9 mouse cellular contexts compared by ENCODE assay signal in genomic region chr7:141474160-141474559, GRCm38 (mm10). TPM values are rescaled to one million over a fixed set of nuclear protein-coding genes. Genes with fewer than 3 reads are reported as not detected.
DNase-seq lines count a peak whose midpoint lies in the region; ATAC-seq and TF ChIP-seq lines count a peak whose summit lies in the region.
"Had no signal": no experiment of that assay in that cellular context is flagged by ENCODE, and none has a peak within 500 bp of the region (broad histone marks: within the 10 kb centered on the region; RNA-seq: fewer than 3 reads in every experiment).

No protein-coding gene starts in this region.

- H3K4me3 ChIP-seq in liver, adult 2 months (ENCODE audit: insufficient read depth, low read depth, low read length) = peak overlapping the region; percentile 83
- peak overlapping the region; percentile 81 for H3K4me3 ChIP-seq in embryonic facial prominence, embryonic 14.5 days (ENCODE audit: low read depth, low read length)
- peak overlapping the region; percentile 69 for H3K4me3 ChIP-seq in intestine, embryonic 15.5 days (replicated peaks)
- peak overlapping the region; percentile 80 for H3K4me3 ChIP-seq in neural tube, embryonic 12.5 days

- H3K27me3 ChIP-seq in liver, adult 2 months (ENCODE audit: control insufficient read depth, insufficient read depth, low read length) = no peaks in the 10 kb centered on the region
- H3K27me3 ChIP-seq in embryonic facial prominence, embryonic 14.5 days (replicated peaks; ENCODE audit: control insufficient read depth, insufficient read depth, low read length) = no peaks in the 10 kb centered on the region
- no peaks in the 10 kb centered on the region for H3K27me3 ChIP-seq in intestine, embryonic 15.5 days (replicated peaks)
- peaks cover 21% of the 10 kb centered on the region for H3K27me3 ChIP-seq in neural tube, embryonic 12.5 days (replicated peaks)

- no peak for TF ChIP-seq POLR2A in liver, adult 2 months (IDR thresholded peaks at IDR 0.05; ENCODE audit: extremely low read depth, insufficient read depth, low read length)

- DNase-seq in liver, adult 2 months (ENCODE audit: extremely low read depth, low read depth, low spot score) = no peak
- DNase-seq in liver = no peak
- no peak for DNase-seq in embryonic facial prominence, embryonic 14.5 days (ENCODE audit: low spot score)
- no peak for DNase-seq in ovary, postnatal 36 days (ENCODE audit: low spot score)
- DNase-seq in cerebellum, adult 11 months = no peak
- DNase-seq in right cerebral cortex, postnatal 14 days = no peak
- DNase-seq: gastrocnemius, postnatal 25 days had no signal

- no peak for TF ChIP-seq CTCF in liver, adult 2 months (IDR thresholded peaks at IDR 0.05; ENCODE audit: low read depth, low read length)

- H3K79me2 ChIP-seq in liver, adult 2 months (ENCODE audit: control insufficient read depth, insufficient read depth, low read length) = peaks cover 27% of the 10 kb centered on the region; the same call in 1 of the 2 replicates

- peaks cover 8% of the 10 kb centered on the region; the same call in 1 of the 2 replicates for H3K36me3 ChIP-seq in liver, adult 2 months (ENCODE audit: control insufficient read depth, insufficient read depth, low read length)
- H3K36me3 ChIP-seq in embryonic facial prominence, embryonic 14.5 days (ENCODE audit: control insufficient read depth, insufficient read depth, low read length) = peaks cover 34% of the 10 kb centered on the region
- H3K36me3 ChIP-seq in intestine, embryonic 15.5 days = peaks cover 22% of the 10 kb centered on the region
- H3K36me3 ChIP-seq in neural tube, embryonic 12.5 days = peaks cover 36% of the 10 kb centered on the region

- H3K4me2 ChIP-seq in embryonic facial prominence, embryonic 14.5 days (ENCODE audit: low read depth, low read length) = peak overlapping the region; percentile 93
- peak overlapping the region; percentile 83 for H3K4me2 ChIP-seq in intestine, embryonic 15.5 days (replicated peaks)
- peak overlapping the region; percentile 81 for H3K4me2 ChIP-seq in neural tube, embryonic 12.5 days (replicated peaks)

- peak overlapping the region; percentile 80 for H3K9ac ChIP-seq in liver, adult 2 months (ENCODE audit: low read depth, low read length)
- H3K9ac ChIP-seq in embryonic facial prominence, embryonic 14.5 days (ENCODE audit: low read depth, low read length) = peak overlapping the region; percentile 87
- H3K9ac ChIP-seq in intestine, embryonic 15.5 days = peak overlapping the region; percentile 79
- H3K9ac ChIP-seq in neural tube, embryonic 12.5 days = peak overlapping the region; percentile 89

- 6% methylated on average over 5 of the region's 5 CpGs for WGBS in liver, adult 2 months
- WGBS in embryonic facial prominence, embryonic 14.5 days = 9% methylated on average over 5 of the region's 5 CpGs
- 8% methylated on average over 5 of the region's 5 CpGs for WGBS in intestine, embryonic 15.5 days
- WGBS in neural tube, embryonic 12.5 days = 10% methylated on average over 5 of the region's 5 CpGs

- no peak overlapping the region for H3K27ac ChIP-seq in liver, adult 2 months (replicated peaks; ENCODE audit: insufficient read depth, low read depth, low read length)
- H3K27ac ChIP-seq in embryonic facial prominence, embryonic 14.5 days (replicated peaks; ENCODE audit: low read depth, low read length) = no peak overlapping the region
- H3K27ac ChIP-seq in intestine, embryonic 15.5 days = no peak overlapping the region
- no peak overlapping the region for H3K27ac ChIP-seq in neural tube, embryonic 12.5 days

- peaks cover 25% of the 10 kb centered on the region for H3K4me1 ChIP-seq in liver, adult 2 months (ENCODE audit: control insufficient read depth, insufficient read depth, low read length)
- peaks cover 42% of the 10 kb centered on the region for H3K4me1 ChIP-seq in embryonic facial prominence, embryonic 14.5 days (ENCODE audit: control insufficient read depth, insufficient read depth, low read length)
- H3K4me1 ChIP-seq in intestine, embryonic 15.5 days (replicated peaks) = peaks cover 50% of the 10 kb centered on the region
- peaks cover 40% of the 10 kb centered on the region for H3K4me1 ChIP-seq in neural tube, embryonic 12.5 days

- no peaks in the 10 kb centered on the region for H3K9me3 ChIP-seq in embryonic facial prominence, embryonic 14.5 days (ENCODE audit: control insufficient read depth, low read length)
- H3K9me3 ChIP-seq in intestine, embryonic 15.5 days = no peaks in the 10 kb centered on the region
- H3K9me3 ChIP-seq in neural tube, embryonic 12.5 days = no peaks in the 10 kb centered on the region

- no peak for ATAC-seq in embryonic facial prominence, embryonic 14.5 days (ENCODE audit: low read depth)
- ATAC-seq in intestine, embryonic 15.5 days = no peak
- ATAC-seq in neural tube, embryonic 12.5 days (ENCODE audit: low FRiP score, low read depth) = no peak

RNA-seq across cellular contexts. Expression of gene Polr2l, which starts 0.8 kb away (rescaled TPM):
- 41.1 and 43.3 TPM in 2 replicates for total RNA-seq in liver, adult 2 months (2014; rRNA removed)
- 42.8 and 45.7 TPM in 2 replicates for polyA plus RNA-seq in liver, adult 2 months (2012; rRNA removed)
- polyA plus RNA-seq in embryonic facial prominence, embryonic 14.5 days (2014; fragmentation: Nextera tagmentation; extraction: Ambion mirVana) = 59.3 and 65.2 TPM in 2 replicates
- 57.9 and 61.9 TPM in 2 replicates for polyA plus RNA-seq in intestine, embryonic 15.5 days (2015; fragmentation: Nextera tagmentation; extraction: Ambion mirVana)
- 73.5 and 80.6 TPM in 2 replicates for polyA plus RNA-seq in neural tube, embryonic 12.5 days (2016; fragmentation: Nextera tagmentation; extraction: Ambion mirVana)

RNA-seq across cellular contexts. Expression of gene Tspan4, which starts 0.9 kb away (rescaled TPM):
- total RNA-seq in liver, adult 2 months (2014; rRNA removed) = 66.9 and 67.1 TPM in 2 replicates
- 78.1 and 135 TPM in 2 replicates for polyA plus RNA-seq in liver, adult 2 months (2012; rRNA removed)
- 85.1 and 86.2 TPM in 2 replicates for polyA plus RNA-seq in embryonic facial prominence, embryonic 14.5 days (2014; fragmentation: Nextera tagmentation; extraction: Ambion mirVana)
- 60.7 and 67.8 TPM in 2 replicates for polyA plus RNA-seq in intestine, embryonic 15.5 days (2015; fragmentation: Nextera tagmentation; extraction: Ambion mirVana)
- 34.2 and 37.1 TPM in 2 replicates for polyA plus RNA-seq in neural tube, embryonic 12.5 days (2016; fragmentation: Nextera tagmentation; extraction: Ambion mirVana)

RNA-seq across cellular contexts. Expression of gene Cd151, which starts 7.0 kb away (rescaled TPM):
- 51.9 and 52.7 TPM in 2 replicates for total RNA-seq in liver, adult 2 months (2014; rRNA removed)
- 92.8 and 103 TPM in 2 replicates for polyA plus RNA-seq in liver, adult 2 months (2012; rRNA removed)
- polyA plus RNA-seq in embryonic facial prominence, embryonic 14.5 days (2014; fragmentation: Nextera tagmentation; extraction: Ambion mirVana) = 54.9 and 60.7 TPM in 2 replicates
- polyA plus RNA-seq in intestine, embryonic 15.5 days (2015; fragmentation: Nextera tagmentation; extraction: Ambion mirVana) = 21.5 and 25.5 TPM in 2 replicates
- 20.6 and 22.7 TPM in 2 replicates for polyA plus RNA-seq in neural tube, embryonic 12.5 days (2016; fragmentation: Nextera tagmentation; extraction: Ambion mirVana)

RNA-seq across cellular contexts. Expression of gene Cracr2b, which starts 13.3 kb away (rescaled TPM):
- 3.7 and 4.3 TPM in 2 replicates for total RNA-seq in liver, adult 2 months (2014; rRNA removed)
- polyA plus RNA-seq in liver, adult 2 months (2012; rRNA removed) = 4.7 and 8.7 TPM in 2 replicates
- polyA plus RNA-seq in embryonic facial prominence, embryonic 14.5 days (2014; fragmentation: Nextera tagmentation; extraction: Ambion mirVana) = 6.6 and 10.3 TPM in 2 replicates
- polyA plus RNA-seq in intestine, embryonic 15.5 days (2015; fragmentation: Nextera tagmentation; extraction: Ambion mirVana) = 16.5 and 22.0 TPM in 2 replicates
- polyA plus RNA-seq in neural tube, embryonic 12.5 days (2016; fragmentation: Nextera tagmentation; extraction: Ambion mirVana) = 6.7 and 7.6 TPM in 2 replicates

RNA-seq across cellular contexts. Expression of gene Pnpla2, which starts 19.2 kb away (rescaled TPM):
- 22.6 and 31.7 TPM in 2 replicates for total RNA-seq in liver, adult 2 months (2014; rRNA removed)
- 83.7 and 84.8 TPM in 2 replicates for polyA plus RNA-seq in liver, adult 2 months (2012; rRNA removed)
- 16.9 and 20.4 TPM in 2 replicates for polyA plus RNA-seq in embryonic facial prominence, embryonic 14.5 days (2014; fragmentation: Nextera tagmentation; extraction: Ambion mirVana)
- polyA plus RNA-seq in intestine, embryonic 15.5 days (2015; fragmentation: Nextera tagmentation; extraction: Ambion mirVana) = 35.1 and 38.1 TPM in 2 replicates
- polyA plus RNA-seq in neural tube, embryonic 12.5 days (2016; fragmentation: Nextera tagmentation; extraction: Ambion mirVana) = 15.8 and 16.5 TPM in 2 replicates
